Mouse (Mus musculus) limb, embryonic 14.5 days (tissue): ENCODE measurements at regions not wholly inside any gene's neighbourhood (a gene's known extent, or its start where the extent isn't known, plus 50 kb on each side); places are given as distances from the start of the nearest gene placed in this dataset.
A peak's percentile ranks its signal among the peaks of the same experiment; 100 is the strongest.

ENCODE experiments used
- ATAC-seq: fragments of 200-750 bp; cut with Nextera tagmentation; 2 replicates; pipeline ENCODE4 v1.8.0; 2017; ENCODE audit warnings: low read depth, moderate number of reproducible peaks, moderate TSS enrichment; ENCODE audit not compliant: low FRiP score
- DNase-seq: peaks from one replicate; pipeline ENCODE4 v3.0.0-alpha.2; 2015; ENCODE audit warnings: low spot score
- H3K27ac ChIP-seq: fragments of 300-500 bp; sonication (generic); replicated peaks from 2 replicates; pipeline ENCODE4 v1.5.1; 2014; ENCODE audit warnings: low read depth, mild to moderate bottlenecking, low read length, moderate library complexity, mixed read lengths
- H3K27me3 ChIP-seq: fragments of 300-500 bp; sonication (generic); 2 replicates; pipeline ENCODE4 v1.6.1; 2014; ENCODE audit warnings: low read length, mixed read lengths; ENCODE audit not compliant: control insufficient read depth, insufficient read depth
- H3K36me3 ChIP-seq: fragments of 300-500 bp; sonication (generic); 2 replicates; pipeline ENCODE4 v1.6.1; 2014; ENCODE audit warnings: mild to moderate bottlenecking, low read length, moderate library complexity, mixed read lengths; ENCODE audit not compliant: control insufficient read depth, insufficient read depth
- H3K4me1 ChIP-seq: fragments of 300-500 bp; sonication (generic); 2 replicates; pipeline ENCODE4 v1.6.1; 2014; ENCODE audit warnings: antibody characterized with exemption, low read length, mixed read lengths; ENCODE audit not compliant: control insufficient read depth, insufficient read depth
- H3K4me2 ChIP-seq: fragments of 300-500 bp; sonication (generic); replicated peaks from 2 replicates; pipeline ENCODE4 v1.6.1; 2014; ENCODE audit warnings: low read depth, mild to moderate bottlenecking, low read length, moderate library complexity; ENCODE audit not compliant: severe bottlenecking
- H3K4me3 ChIP-seq: fragments of 300-500 bp; sonication (generic); replicated peaks from 2 replicates; pipeline ENCODE4 v1.5.1; 2014; ENCODE audit warnings: low read length
- H3K9ac ChIP-seq: fragments of 300-500 bp; sonication (generic); 2 replicates; pipeline ENCODE4 v1.6.1; 2014; ENCODE audit warnings: mild to moderate bottlenecking, low read depth, low read length, moderate library complexity; ENCODE audit not compliant: severe bottlenecking
- H3K9me3 ChIP-seq: fragments of 300-500 bp; sonication (generic); 2 replicates; pipeline ENCODE4 v1.6.1; 2016; ENCODE audit warnings: low read length; ENCODE audit not compliant: control insufficient read depth
- POLR2A ChIP-seq: fragments of 200-500 bp; IDR thresholded peaks from 2 replicates; pipeline ENCODE4 v1.8.0; 2012; ENCODE audit warnings: inconsistent platforms, mild to moderate bottlenecking, moderate library complexity, borderline replicate concordance; ENCODE audit not compliant: insufficient read depth, insufficient read length; ENCODE audit errors: extremely low read depth
- WGBS: fragments of 180-500 bp; shearing (Covaris S2); extraction: QIAGEN DNeasy Blood & Tissue Kit; methylation state at CpG from one replicate; pipeline ENCODE4 v1.1.7; 2014; 5-methylcytosine and 5-hydroxymethylcytosine counted together

GRCm38 (mm10) chr10:66896698-66897622 lies 199.0 kb upstream of the Jmjd1c start:
- Histone ChIP-seq H3K27me3 (no peaks in the 10 kb centered on the region), H3K27ac (no peak overlapping the region), H3K4me2 (no peak overlapping the region), H3K36me3 (no peaks in the 10 kb centered on the region), H3K4me3 (no peak overlapping the region), H3K4me1 (peaks cover 5% of the 10 kb centered on the region; the same call in 1 of the 2 replicates), H3K9ac (no peak overlapping the region), H3K9me3 (no peaks in the 10 kb centered on the region)
- DNase-seq (no peak), ATAC-seq (no peak)
- no peak for TF ChIP-seq POLR2A
- WGBS: 33% methylated on average over 11 of the region's 11 CpGs

GRCm38 (mm10) chr10:66899724-66900123 lies 196.2 kb upstream of the Jmjd1c start:
- DNase-seq: no peak
- TF ChIP-seq POLR2A: no peak
- no peak overlapping the region for H3K4me2 ChIP-seq

DNA sequence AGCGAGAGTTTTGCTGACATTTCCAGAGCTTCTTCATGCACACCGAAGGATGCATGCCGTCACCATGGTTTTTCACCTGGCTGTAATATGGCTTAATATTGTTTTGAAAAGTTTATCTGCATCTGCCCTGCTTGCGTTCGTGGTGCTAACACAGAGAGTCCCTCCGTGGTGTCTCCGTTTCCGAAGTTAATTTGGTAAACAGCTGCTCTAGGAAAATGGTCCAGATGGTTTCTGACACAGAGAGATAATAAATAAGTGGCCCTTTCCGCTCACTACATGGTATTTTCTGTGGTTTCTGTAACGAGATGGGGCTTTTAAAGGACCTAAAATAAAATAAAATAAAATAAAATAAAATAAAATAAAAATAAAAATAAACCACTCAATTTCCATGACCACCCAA lies 195.1 kb upstream of the Jmjd1c start:
- no peak overlapping the region for H3K9ac ChIP-seq
- TF ChIP-seq POLR2A: no peak
- H3K4me1 ChIP-seq: peaks cover 5% of the 10 kb centered on the region; the same call in 1 of the 2 replicates
- H3K27ac ChIP-seq: no peak overlapping the region
- H3K4me3 ChIP-seq: no peak overlapping the region
- DNase-seq (no peak), ATAC-seq (no peak)
- no peaks in the 10 kb centered on the region for H3K27me3 ChIP-seq
- no peaks in the 10 kb centered on the region for H3K9me3 ChIP-seq
- no peak overlapping the region for H3K4me2 ChIP-seq
- 30% methylated on average over 10 of the region's 10 CpGs for WGBS
- H3K36me3 ChIP-seq: no peaks in the 10 kb centered on the region

More at GRCm38 (mm10) chr10:66899724-66900123, 196.2 kb upstream of the Jmjd1c start:
- H3K4me1 ChIP-seq: peaks cover 5% of the 10 kb centered on the region; the same call in 1 of the 2 replicates
- no peaks in the 10 kb centered on the region for H3K9me3 ChIP-seq
- H3K9ac ChIP-seq: no peak overlapping the region
- H3K27ac ChIP-seq: no peak overlapping the region
- H3K4me3 ChIP-seq: no peak overlapping the region
- no peak for ATAC-seq
- no peaks in the 10 kb centered on the region for H3K27me3 ChIP-seq
- H3K36me3 ChIP-seq: no peaks in the 10 kb centered on the region
- 87% methylated on average over 5 of the region's 5 CpGs for WGBS

GRCm38 (mm10) chr10:66901873-66902272 lies 194.1 kb upstream of the Jmjd1c start:
- H3K27ac ChIP-seq: no peak overlapping the region
- H3K4me1 ChIP-seq: peaks cover 5% of the 10 kb centered on the region; the same call in 1 of the 2 replicates
- H3K9me3 ChIP-seq: no peaks in the 10 kb centered on the region
- TF ChIP-seq POLR2A: no peak
- DNase-seq (no peak), ATAC-seq (no peak)
- no peaks in the 10 kb centered on the region for H3K36me3 ChIP-seq
- H3K4me3 ChIP-seq: peak overlapping the region; percentile 6
- no peaks in the 10 kb centered on the region for H3K27me3 ChIP-seq
- H3K4me2 ChIP-seq: peak overlapping the region; percentile 38
- H3K9ac ChIP-seq: 0 out of 2 replicates have a peak overlapping the region, but pooled peaks have one; percentile 8
- 6% methylated on average over 9 of the region's 9 CpGs for WGBS

DNA sequence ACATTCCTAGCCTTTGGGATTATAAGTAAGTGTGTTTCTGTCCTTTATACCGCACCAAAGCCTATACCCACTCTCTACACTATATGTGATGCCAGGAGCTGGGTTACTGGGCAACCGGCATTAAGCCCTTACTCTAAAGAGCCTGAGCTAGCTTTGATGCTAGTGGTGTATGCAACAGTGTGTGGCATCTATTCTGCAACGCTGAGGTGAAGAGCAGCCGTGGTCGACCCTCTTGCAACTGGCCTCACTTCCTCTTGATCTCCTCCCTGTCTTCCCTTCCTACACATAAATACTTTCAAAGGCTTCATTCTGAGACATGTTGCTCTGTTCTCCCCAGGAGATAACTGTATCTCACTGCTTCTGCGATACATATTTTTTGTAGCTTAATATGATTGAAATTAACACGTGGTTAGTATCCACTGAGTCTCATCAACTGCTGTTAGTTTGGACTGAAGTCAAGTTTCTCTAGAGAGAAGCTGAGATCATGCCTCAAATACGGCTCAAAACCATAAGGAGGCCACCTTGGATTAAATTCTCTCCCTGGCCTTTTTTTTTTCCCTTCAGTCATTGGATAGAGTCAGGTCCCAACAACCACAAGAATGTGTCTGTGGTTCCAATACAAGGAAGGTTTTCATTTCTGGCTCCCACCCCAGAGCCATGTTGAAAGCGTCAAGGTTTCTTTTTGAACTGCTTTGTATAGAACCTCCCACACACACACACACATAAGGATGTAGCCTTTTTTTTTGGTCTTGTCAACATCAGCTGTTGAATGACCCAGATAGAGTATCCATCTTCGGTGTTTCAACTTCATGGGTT lies 191.2 kb upstream of the Jmjd1c start:
- Histone ChIP-seq H3K36me3 (no peaks in the 10 kb centered on the region), H3K27ac (no peak overlapping the region), H3K9ac (no peak overlapping the region), H3K27me3 (no peaks in the 10 kb centered on the region), H3K4me2 (no peak overlapping the region), H3K9me3 (no peaks in the 10 kb centered on the region), H3K4me3 (no peak overlapping the region), H3K4me1 (peaks cover 5% of the 10 kb centered on the region; the same call in 1 of the 2 replicates)
- DNase-seq (peak; percentile 68), ATAC-seq (0 out of 2 replicates have a peak, but pooled peaks have one; percentile 36)
- TF ChIP-seq POLR2A: no peak
- 64% methylated on average over 10 of the region's 10 CpGs for WGBS
